Mouse (Mus musculus): ENCODE results near the gene Lhfpl2. TPM values are rescaled to one million over a fixed set of nuclear protein-coding genes. Genes with fewer than 3 reads are reported as not detected.
"Not testable (repeated sequence)": the region's sequence is repeated elsewhere in the genome, so short reads cannot be mapped to it uniquely, and the experiment has no call there.

The Lhfpl2 gene
- 4.0 and 5.8 TPM in 2 replicates for polyA plus RNA-seq (2011; ENCODE audit: insufficient read depth, insufficient read length, low replicate concordance, missing spikeins)

DNA sequence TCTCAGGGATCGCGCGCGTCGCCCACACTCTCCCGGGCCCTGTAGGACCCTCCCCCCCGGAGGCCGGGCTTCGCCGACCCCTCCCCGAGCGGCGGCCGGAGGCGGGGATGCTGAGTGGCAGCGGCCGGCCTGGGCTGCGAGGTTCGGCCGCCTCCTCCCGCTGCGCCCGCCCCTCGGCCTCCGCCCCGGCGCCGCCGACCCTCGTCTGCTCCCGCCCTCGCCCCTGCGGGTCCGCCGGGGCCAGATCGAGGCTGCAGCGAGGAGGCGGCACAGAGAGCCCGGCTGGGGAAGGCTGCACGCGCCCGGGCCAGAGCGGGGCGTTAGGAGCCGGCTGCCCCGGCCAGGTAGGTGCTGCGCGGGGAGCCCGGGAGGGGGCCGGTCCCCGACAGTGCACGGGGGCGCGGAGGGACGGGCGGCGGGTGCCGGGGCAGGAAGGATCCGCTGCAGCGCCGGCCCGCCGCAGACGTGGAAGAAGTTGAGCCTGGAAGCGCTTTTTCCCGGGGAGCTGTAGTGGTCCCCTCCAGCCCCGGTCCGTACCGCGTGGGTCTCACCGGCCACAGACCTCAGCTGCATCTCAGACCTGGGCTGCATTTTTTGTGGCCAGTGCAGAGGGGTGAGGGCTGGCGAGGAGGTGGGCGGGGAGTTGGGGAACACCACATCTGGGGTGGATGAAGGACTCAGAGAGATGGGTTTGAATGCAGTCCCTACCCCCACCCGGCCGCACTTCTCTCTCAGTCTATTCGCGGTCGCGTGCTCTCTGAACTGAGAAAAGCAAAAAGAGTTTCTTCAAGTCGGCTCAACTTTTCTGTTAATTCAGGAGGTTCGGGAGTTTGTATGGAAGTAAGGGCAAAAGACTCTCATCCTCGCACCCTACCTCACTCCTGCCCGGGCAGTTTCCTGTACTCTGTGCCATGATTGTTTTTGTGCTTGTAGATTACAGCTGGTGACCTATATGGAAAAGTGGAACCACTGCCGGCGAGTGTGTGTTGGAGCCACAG, at the start of gene Lhfpl2:
TSS of gene Lhfpl2 (plus strand) at position 234 of the 998 bp plus-strand sequence.
- WGBS, result 1% methylated on average over 82 of the region's 85 CpGs
- H3K4me3 ChIP-seq (replicated peaks; ENCODE audit: control insufficient read depth, low read depth, low read length), result peak within 1 kb of the TSS; percentile 81
- no peak for TF ChIP-seq CTCF (IDR thresholded peaks at IDR 0.05; ENCODE audit: control insufficient read depth, insufficient read depth, low read length)
- TF ChIP-seq POLR2A (IDR thresholded peaks at IDR 0.05; ENCODE audit: borderline replicate concordance, control insufficient read depth, low read depth, low read length), result no peak
- H3K4me1 ChIP-seq (ENCODE audit: control insufficient read depth, insufficient read depth, low read length), result peaks cover 1% of the 10 kb centered on the region; the same call in 1 of the 2 replicates
- H3K27ac ChIP-seq (ENCODE audit: control insufficient read depth, insufficient read depth, low read depth, low read length, poor library complexity), result peak within 1 kb of the TSS; percentile 42; the same call in 1 of the 2 replicates

DNA sequence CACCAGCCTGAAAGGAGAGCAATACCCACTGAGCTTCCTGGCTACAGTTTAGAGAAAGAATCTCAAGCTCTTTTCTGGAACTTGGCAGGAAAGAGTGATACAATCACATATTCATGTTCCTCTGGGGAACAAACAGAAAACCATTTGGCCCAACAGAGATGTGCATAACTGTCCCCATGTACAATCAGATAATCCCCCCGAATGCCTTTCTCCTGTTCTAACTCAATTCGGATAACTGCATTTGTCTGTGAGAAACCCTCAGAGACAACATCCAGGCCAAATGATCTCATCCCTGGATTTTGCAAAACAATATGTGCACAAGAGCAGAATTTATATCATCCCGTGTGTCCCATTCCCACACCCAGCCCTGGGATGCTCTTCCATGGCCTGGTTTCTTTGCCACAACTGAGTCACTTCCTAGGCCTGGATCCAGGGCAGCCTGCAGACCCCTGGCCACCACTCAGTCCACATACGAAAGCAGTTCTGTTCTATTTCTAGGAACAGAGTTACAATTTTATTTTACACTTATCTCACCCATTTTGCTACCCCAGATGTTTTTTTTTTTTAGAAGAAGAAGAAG, 45.5 kb upstream of the Lhfpl2 start:
- Histone ChIP-seq H3K4me1 (ENCODE audit: control insufficient read depth, insufficient read depth, low read length) (no peaks in the 10 kb centered on the region), H3K4me3 (replicated peaks; ENCODE audit: control insufficient read depth, low read depth, low read length) (no peak overlapping the region), H3K27ac (ENCODE audit: control insufficient read depth, insufficient read depth, low read depth, low read length, poor library complexity) (no peak overlapping the region)
- WGBS, result 83% methylated on average over 4 of the region's 4 CpGs
- TF ChIP-seq POLR2A (IDR thresholded peaks at IDR 0.05; ENCODE audit: borderline replicate concordance, control insufficient read depth, low read depth, low read length) (no peak), CTCF (IDR thresholded peaks at IDR 0.05; ENCODE audit: control insufficient read depth, insufficient read depth, low read length) (no peak)

DNA sequence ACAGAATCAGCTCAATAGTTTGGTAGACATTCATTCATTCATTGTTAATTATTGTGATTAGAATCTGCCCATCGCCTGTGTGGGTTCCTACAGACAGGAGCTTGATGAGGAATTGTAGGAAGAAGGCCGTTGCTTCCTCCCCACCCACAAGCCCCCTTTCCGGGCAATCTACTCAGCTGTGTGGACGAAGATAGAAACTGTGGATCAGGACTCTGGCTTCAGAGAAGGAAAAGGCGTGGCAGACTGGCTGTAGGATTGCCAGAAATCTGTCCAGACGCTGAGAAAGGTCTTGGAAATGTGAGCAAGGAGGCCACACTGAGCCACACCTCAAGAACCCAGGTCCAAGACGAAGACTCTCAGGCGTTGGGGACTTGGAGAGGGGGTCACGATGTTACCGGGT, 43.6 kb upstream of the Lhfpl2 start:
- no peaks in the 10 kb centered on the region for H3K4me1 ChIP-seq (ENCODE audit: control insufficient read depth, insufficient read depth, low read length)
- no peak overlapping the region for H3K27ac ChIP-seq (ENCODE audit: control insufficient read depth, insufficient read depth, low read depth, low read length, poor library complexity)
- WGBS, result 82% methylated on average over 10 of the region's 10 CpGs
- no peak overlapping the region for H3K4me3 ChIP-seq (replicated peaks; ENCODE audit: control insufficient read depth, low read depth, low read length)
- TF ChIP-seq POLR2A (IDR thresholded peaks at IDR 0.05; ENCODE audit: borderline replicate concordance, control insufficient read depth, low read depth, low read length), result no peak
- no peak for TF ChIP-seq CTCF (IDR thresholded peaks at IDR 0.05; ENCODE audit: control insufficient read depth, insufficient read depth, low read length)

DNA sequence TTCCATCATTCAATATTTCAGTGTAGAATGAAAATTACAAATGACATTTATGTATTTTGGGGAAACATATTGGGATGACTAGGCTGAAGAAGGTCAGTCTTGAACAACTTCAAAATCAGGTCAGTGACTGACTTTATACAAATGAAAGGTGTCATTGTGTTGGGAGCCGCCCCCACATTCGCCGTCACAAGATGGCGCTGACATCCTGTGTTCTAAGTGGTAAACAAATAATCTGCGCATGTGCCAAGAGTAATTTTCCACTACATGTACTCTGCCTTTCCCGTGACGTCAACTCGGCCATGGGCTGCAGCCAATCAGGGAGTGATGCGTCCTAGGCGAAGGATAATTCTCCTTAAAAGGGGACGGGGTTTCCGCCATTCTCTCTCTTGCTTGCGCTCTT, 33.0 kb upstream of the Lhfpl2 start:
- not testable (repeated sequence) for H3K27ac ChIP-seq (ENCODE audit: control insufficient read depth, insufficient read depth, low read depth, low read length, poor library complexity); H3K4me1 ChIP-seq (ENCODE audit: control insufficient read depth, insufficient read depth, low read length); H3K4me3 ChIP-seq (replicated peaks; ENCODE audit: control insufficient read depth, low read depth, low read length)
- 71% methylated on average over 5 of the region's 13 CpGs for WGBS

DNA sequence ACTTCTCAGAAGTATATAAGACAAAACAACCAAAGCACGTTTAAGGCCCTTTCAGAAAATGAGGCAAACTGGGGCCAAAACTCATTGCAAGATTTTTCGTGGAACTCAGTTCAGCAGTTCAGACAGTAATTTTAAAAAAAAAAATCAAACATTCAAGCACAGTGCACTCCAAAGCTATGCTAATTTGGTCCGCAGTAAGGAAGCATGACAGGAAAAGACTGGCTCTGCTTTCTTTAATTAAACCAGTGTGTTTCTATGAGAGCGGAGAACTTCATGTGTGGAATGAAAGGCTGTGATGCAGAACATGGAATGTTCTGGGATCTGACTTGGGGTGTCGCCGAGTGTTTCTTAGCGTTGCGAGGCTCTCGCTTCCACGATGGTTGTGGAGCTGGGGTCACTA, 28.4 kb upstream of the Lhfpl2 start:
- TF ChIP-seq POLR2A (IDR thresholded peaks at IDR 0.05; ENCODE audit: borderline replicate concordance, control insufficient read depth, low read depth, low read length) (no peak), CTCF (IDR thresholded peaks at IDR 0.05; ENCODE audit: control insufficient read depth, insufficient read depth, low read length) (no peak)
- Histone ChIP-seq H3K4me3 (replicated peaks; ENCODE audit: control insufficient read depth, low read depth, low read length) (no peak overlapping the region), H3K27ac (ENCODE audit: control insufficient read depth, insufficient read depth, low read depth, low read length, poor library complexity) (no peak overlapping the region), H3K4me1 (ENCODE audit: control insufficient read depth, insufficient read depth, low read length) (no peaks in the 10 kb centered on the region)
- 90% methylated on average over 10 of the region's 10 CpGs for WGBS

- H3K4me1 ChIP-seq (ENCODE audit: control insufficient read depth, insufficient read depth, low read length), result no peaks in the 10 kb centered on the region
- no peak overlapping the region for H3K4me3 ChIP-seq (replicated peaks; ENCODE audit: control insufficient read depth, low read depth, low read length)
- no peak for TF ChIP-seq POLR2A (IDR thresholded peaks at IDR 0.05; ENCODE audit: borderline replicate concordance, control insufficient read depth, low read depth, low read length)
- 77% methylated on average over 2 of the region's 2 CpGs for WGBS
- H3K27ac ChIP-seq (ENCODE audit: control insufficient read depth, insufficient read depth, low read depth, low read length, poor library complexity), result no peak overlapping the region
Observed at GRCm38 (mm10) chr13:94030551-94030950, 27.0 kb upstream of the Lhfpl2 start.

- WGBS, result 67% methylated on average over 6 of the region's 6 CpGs
- Histone ChIP-seq H3K4me3 (replicated peaks; ENCODE audit: control insufficient read depth, low read depth, low read length) (no peak overlapping the region), H3K27ac (ENCODE audit: control insufficient read depth, insufficient read depth, low read depth, low read length, poor library complexity) (no peak overlapping the region), H3K4me1 (ENCODE audit: control insufficient read depth, insufficient read depth, low read length) (no peaks in the 10 kb centered on the region)
- no peak for TF ChIP-seq CTCF (IDR thresholded peaks at IDR 0.05; ENCODE audit: control insufficient read depth, insufficient read depth, low read length)
- TF ChIP-seq POLR2A (IDR thresholded peaks at IDR 0.05; ENCODE audit: borderline replicate concordance, control insufficient read depth, low read depth, low read length), result no peak
Observed at GRCm38 (mm10) chr13:94037313-94038051, 20.1 kb upstream of the Lhfpl2 start.

DNA sequence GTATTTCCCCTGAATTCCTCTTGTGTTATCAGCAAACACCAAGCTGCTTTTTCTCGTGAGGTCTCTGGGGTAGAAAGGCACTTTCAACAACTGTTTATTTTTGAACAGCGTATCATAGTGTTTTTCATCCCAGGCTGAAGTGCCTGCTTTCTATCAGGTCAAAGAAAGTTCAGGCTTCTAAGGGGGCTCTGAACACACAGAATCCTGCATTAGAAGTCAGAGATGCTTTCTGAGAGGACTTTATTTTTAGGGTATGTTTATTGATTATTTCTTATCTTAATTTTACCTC, 19.6 kb upstream of the Lhfpl2 start:
- Histone ChIP-seq H3K27ac (ENCODE audit: control insufficient read depth, insufficient read depth, low read depth, low read length, poor library complexity) (no peak overlapping the region), H3K4me3 (replicated peaks; ENCODE audit: control insufficient read depth, low read depth, low read length) (no peak overlapping the region), H3K4me1 (ENCODE audit: control insufficient read depth, insufficient read depth, low read length) (no peaks in the 10 kb centered on the region)
- TF ChIP-seq POLR2A (IDR thresholded peaks at IDR 0.05; ENCODE audit: borderline replicate concordance, control insufficient read depth, low read depth, low read length), result no peak
- no peak for TF ChIP-seq CTCF (IDR thresholded peaks at IDR 0.05; ENCODE audit: control insufficient read depth, insufficient read depth, low read length)
- 56% methylated on average over 2 of the region's 2 CpGs for WGBS
